ENCODE assay signal across 8 mouse cellular contexts in the genomic region with DNA sequence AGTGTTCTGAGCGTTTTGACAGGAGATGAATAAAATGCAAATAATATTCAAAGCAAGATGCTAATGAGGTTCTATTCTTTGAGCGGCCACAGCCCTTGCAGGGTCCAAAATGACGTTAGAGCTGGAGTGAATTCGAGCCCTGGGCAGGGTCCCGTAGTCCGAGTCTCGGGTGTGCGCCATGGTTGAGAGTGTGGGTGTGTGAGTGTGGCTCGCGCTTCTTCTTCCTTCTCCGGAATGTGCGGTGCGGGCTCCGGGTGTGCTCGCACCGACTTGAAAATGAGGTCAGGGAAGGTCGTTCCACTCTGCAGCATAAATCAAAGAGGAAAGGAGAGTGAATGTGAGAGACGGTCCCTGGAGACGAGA. TPM values are rescaled to one million over a fixed set of nuclear protein-coding genes. Genes with fewer than 3 reads are reported as not detected.
DNase-seq lines count a peak whose midpoint lies in the region.
"Had no signal": no experiment of that assay in that cellular context is flagged by ENCODE, and none has a peak within 500 bp of the region (broad histone marks: within the 10 kb centered on the region; RNA-seq: fewer than 3 reads in every experiment).

No protein-coding gene starts in this region.

- H3K4me1 ChIP-seq in hindbrain, embryonic 10.5 days (replicated peaks) = peaks cover 60% of the 10 kb centered on the region

- WGBS in hindbrain, embryonic 10.5 days = under 1% methylated on average over 19 of the region's 19 CpGs

- DNase-seq in urinary bladder, postnatal 25 days (ENCODE audit: low spot score) = peak; percentile 6
- DNase-seq in urinary bladder, adult 2 months (ENCODE audit: low spot score) = no peak
- DNase-seq in hindbrain, embryonic 10.5 days (ENCODE audit: low spot score) = peak; percentile 57
- DNase-seq in lung, postnatal 36 days = peak; percentile 10
- no peak for DNase-seq in layer of hippocampus, adult 11-12 months (ENCODE audit: low spot score)
- no peak for DNase-seq in adrenal gland, postnatal 4 days (ENCODE audit: low spot score in 2 of 2)
- no peak for DNase-seq in frontal cortex, adult 2 months (ENCODE audit: extremely low spot score in 1 of 2, low spot score in 1 of 2)

- peaks cover 3% of the 10 kb centered on the region; the same call in 1 of the 2 replicates for H3K9me3 ChIP-seq in hindbrain, embryonic 10.5 days

- peak overlapping the region; percentile 51 for H3K4me3 ChIP-seq in hindbrain, embryonic 10.5 days

- H3K36me3 ChIP-seq in hindbrain, embryonic 10.5 days = no peaks in the 10 kb centered on the region

- H3K27me3 ChIP-seq in hindbrain, embryonic 10.5 days (ENCODE audit: insufficient read depth, poor library complexity, severe bottlenecking) = peaks cover 71% of the 10 kb centered on the region

- H3K27ac ChIP-seq in hindbrain, embryonic 10.5 days = peak overlapping the region; percentile 81

RNA-seq across cellular contexts. Expression of a gene that starts 9.4 kb away (rescaled TPM):
- polyA plus RNA-seq in urinary bladder, adult 2 months (2012; rRNA removed) = 0.09 and 0.12 TPM in 2 replicates
- 0.14 and 0.20 TPM in 2 replicates for polyA plus RNA-seq in hindbrain, embryonic 10.5 days (2016; fragmentation: Nextera tagmentation; extraction: Ambion mirVana)
- not detected for total RNA-seq in adrenal gland, postnatal 4 days (2021)
- 0.15 and 0.42 TPM in 2 replicates for polyA plus RNA-seq in frontal cortex, adult 2 months (2012; rRNA removed)
- polyA plus RNA-seq: neural tube, embryonic 14.5 days had no signal

RNA-seq across cellular contexts. Expression of a gene that starts 47.6 kb away (rescaled TPM):
- 0.04 and 0.06 TPM in 2 replicates for polyA plus RNA-seq in urinary bladder, adult 2 months (2012; rRNA removed)
- polyA plus RNA-seq in hindbrain, embryonic 10.5 days (2016; fragmentation: Nextera tagmentation; extraction: Ambion mirVana) = not detected in 2 replicates
- under 1 TPM in 1 of 2 experiments, not detected in 1; 0.28 TPM for total RNA-seq in adrenal gland, postnatal 4 days (2021)
- not detected in 2 replicates for polyA plus RNA-seq in frontal cortex, adult 2 months (2012; rRNA removed)
- polyA plus RNA-seq: neural tube, embryonic 14.5 days had no signal

Comparison
In these comparisons a context has a peak if more than half of its experiments do, and no peak if none do; other contexts are left out.
1. DNase-seq: peak in urinary bladder, postnatal 25 days (single experiment), hindbrain, embryonic 10.5 days (single experiment) and lung, postnatal 36 days (single experiment); none in urinary bladder, adult 2 months (single experiment), layer of hippocampus, adult 11-12 months (single experiment), adrenal gland, postnatal 4 days (0 of 2) and frontal cortex, adult 2 months (0 of 2).